ENCODE assay signal across 7 mouse cellular contexts in genomic region chrX:166479365-166479983, GRCm38 (mm10). TPM values are rescaled to one million over a fixed set of nuclear protein-coding genes. Genes with fewer than 3 reads are reported as not detected.
DNase-seq lines count a peak whose midpoint lies in the region; ATAC-seq and TF ChIP-seq lines count a peak whose summit lies in the region.

Gene Rab9, minus strand, starts transcription at chrX:166479867.

- H3K27me3 ChIP-seq in intestine, embryonic 16.5 days (replicated peaks; ENCODE audit: control insufficient read depth, insufficient read depth, low read length), result no peaks in the 10 kb centered on the region
- peaks cover 11% of the 10 kb centered on the region; the same call in 1 of the 2 replicates for H3K27me3 ChIP-seq in midbrain, embryonic 12.5 days
- H3K27me3 ChIP-seq in small intestine, adult 2 months (ENCODE audit: control insufficient read depth, insufficient read depth, low read length), result no peaks in the 10 kb centered on the region

- H3K4me3 ChIP-seq in intestine, embryonic 16.5 days (ENCODE audit: low read length), result peak within 1 kb of the TSS; percentile 62
- peak within 1 kb of the TSS; percentile 63 for H3K4me3 ChIP-seq in midbrain, embryonic 12.5 days
- peak within 1 kb of the TSS; percentile 98 for H3K4me3 ChIP-seq in small intestine, adult 2 months (ENCODE audit: low read depth, low read length)

- H3K4me1 ChIP-seq in intestine, embryonic 16.5 days (ENCODE audit: control insufficient read depth, insufficient read depth, low read length), result no peaks in the 10 kb centered on the region
- H3K4me1 ChIP-seq in midbrain, embryonic 12.5 days, result 0 out of 2 replicates have a peak, but pooled peaks cover 2% of the 10 kb centered on the region
- peaks cover 4% of the 10 kb centered on the region; the same call in 1 of the 2 replicates for H3K4me1 ChIP-seq in small intestine, adult 2 months (ENCODE audit: control insufficient read depth, insufficient read depth, insufficient read length, low read length)

- intact Hi-C loops in left cerebral cortex, postnatal 4 days (cut with DNase I), result no loop called here

- no peaks in the 10 kb centered on the region for H3K9me3 ChIP-seq in intestine, embryonic 16.5 days (ENCODE audit: control insufficient read depth, low read length)
- no peaks in the 10 kb centered on the region for H3K9me3 ChIP-seq in midbrain, embryonic 12.5 days

- peak within 1 kb of the TSS; percentile 44 for H3K4me2 ChIP-seq in intestine, embryonic 16.5 days (ENCODE audit: low read depth, low read length)
- peak within 1 kb of the TSS; percentile 60 for H3K4me2 ChIP-seq in midbrain, embryonic 12.5 days (replicated peaks)

- peak within 1 kb of the TSS; percentile 81 for H3K9ac ChIP-seq in intestine, embryonic 16.5 days (ENCODE audit: low read depth, low read length)
- H3K9ac ChIP-seq in midbrain, embryonic 12.5 days (replicated peaks), result peak within 1 kb of the TSS; percentile 67

- 13% methylated on average over 40 of the region's 41 CpGs for WGBS in intestine, embryonic 16.5 days
- WGBS in midbrain, embryonic 12.5 days, result 20% methylated on average over 41 of the region's 41 CpGs
- WGBS in small intestine, adult 2 months, result 6% methylated on average over 41 of the region's 41 CpGs

- no peak for TF ChIP-seq CTCF in small intestine, adult 2 months (IDR thresholded peaks at IDR 0.05; ENCODE audit: extremely low read depth, insufficient read length, insufficient replicate concordance, low read depth, low read length)

- TF ChIP-seq POLR2A in small intestine, adult 2 months (IDR thresholded peaks at IDR 0.05; ENCODE audit: low read depth, low read length), result peak; percentile 32; the same call in 1 of the 2 replicates

- ATAC-seq in intestine, embryonic 16.5 days, result peak; percentile 97
- ATAC-seq in midbrain, embryonic 12.5 days (ENCODE audit: low FRiP score, low read depth), result peak; percentile 99

- H3K36me3 ChIP-seq in intestine, embryonic 16.5 days (ENCODE audit: control insufficient read depth, insufficient read depth, low read length), result no peaks in the 10 kb centered on the region
- no peaks in the 10 kb centered on the region for H3K36me3 ChIP-seq in midbrain, embryonic 12.5 days
- H3K36me3 ChIP-seq in small intestine, adult 2 months (ENCODE audit: control insufficient read depth, insufficient read depth, low read length), result peaks cover 3% of the 10 kb centered on the region; the same call in 1 of the 2 replicates

- peak; percentile 95 for DNase-seq in adrenal gland, adult 2 months
- DNase-seq in embryo, embryonic 11.5 days (ENCODE audit: low read depth, low spot score), result peak; percentile 86
- DNase-seq in gastrocnemius, postnatal 4 days (ENCODE audit: low spot score in 2 of 2), result peak; percentile 85 to 93
- DNase-seq in left cerebral cortex, postnatal 4 days, result peak; percentile 96

- H3K27ac ChIP-seq in intestine, embryonic 16.5 days (ENCODE audit: low read length), result peak within 1 kb of the TSS; percentile 86
- peak within 1 kb of the TSS; percentile 73 for H3K27ac ChIP-seq in midbrain, embryonic 12.5 days (replicated peaks)
- H3K27ac ChIP-seq in small intestine, adult 2 months (ENCODE audit: insufficient read depth, low read depth, low read length), result peak within 1 kb of the TSS; percentile 92

RNA-seq across cellular contexts. Expression of gene Rab9, which starts in this region (rescaled TPM):
- 10 to 100 TPM; 47.3 to 49.9 TPM for total RNA-seq in adrenal gland, adult 2 months (2021)
- polyA plus RNA-seq in adrenal gland, adult 2 months (2012; rRNA removed), result 1.7 and 1.8 TPM in 2 replicates
- total RNA-seq in gastrocnemius, postnatal 4 days (2021), result 10 to 100 TPM; 24.0 to 28.0 TPM
- polyA plus RNA-seq in intestine, embryonic 16.5 days (2015; fragmentation: Nextera tagmentation; extraction: Ambion mirVana), result 65.4 and 65.9 TPM in 2 replicates
- 10 to 100 TPM; 36.7 to 38.6 TPM for total RNA-seq in left cerebral cortex, postnatal 4 days (2021)
- 44.7 and 48.7 TPM in 2 replicates for polyA plus RNA-seq in midbrain, embryonic 12.5 days (2016; fragmentation: Nextera tagmentation; extraction: Ambion mirVana)
- polyA plus RNA-seq in small intestine, adult 2 months (2012; rRNA removed), result 1.7 and 2.3 TPM in 2 replicates

Comparison
In these comparisons a context has a peak if more than half of its experiments do, and no peak if none do; other contexts are left out.
1. Peak in every context shown above with its lines: DNase-seq, ATAC-seq, H3K4me3 ChIP-seq and H3K27ac ChIP-seq.
2. RNA of gene Rab9 (polyA plus RNA-seq): 65.4 to 65.9 TPM in intestine, embryonic 16.5 days and 44.7 to 48.7 TPM in midbrain, embryonic 12.5 days; 1.7 to 2.3 TPM in small intestine, adult 2 months and 1.7 to 1.8 TPM in adrenal gland, adult 2 months; every median in the first group is over 10 times any median in the second.